Mouse (Mus musculus) liver (tissue): ENCODE measurements around the gene Sf3b2.

Experiments
- DNase-seq: peaks from one replicate; pipeline ENCODE4 v3.0.0-alpha.2; 2020; ENCODE audit warnings: mixed read lengths

Sf3b2 gene

DNA sequence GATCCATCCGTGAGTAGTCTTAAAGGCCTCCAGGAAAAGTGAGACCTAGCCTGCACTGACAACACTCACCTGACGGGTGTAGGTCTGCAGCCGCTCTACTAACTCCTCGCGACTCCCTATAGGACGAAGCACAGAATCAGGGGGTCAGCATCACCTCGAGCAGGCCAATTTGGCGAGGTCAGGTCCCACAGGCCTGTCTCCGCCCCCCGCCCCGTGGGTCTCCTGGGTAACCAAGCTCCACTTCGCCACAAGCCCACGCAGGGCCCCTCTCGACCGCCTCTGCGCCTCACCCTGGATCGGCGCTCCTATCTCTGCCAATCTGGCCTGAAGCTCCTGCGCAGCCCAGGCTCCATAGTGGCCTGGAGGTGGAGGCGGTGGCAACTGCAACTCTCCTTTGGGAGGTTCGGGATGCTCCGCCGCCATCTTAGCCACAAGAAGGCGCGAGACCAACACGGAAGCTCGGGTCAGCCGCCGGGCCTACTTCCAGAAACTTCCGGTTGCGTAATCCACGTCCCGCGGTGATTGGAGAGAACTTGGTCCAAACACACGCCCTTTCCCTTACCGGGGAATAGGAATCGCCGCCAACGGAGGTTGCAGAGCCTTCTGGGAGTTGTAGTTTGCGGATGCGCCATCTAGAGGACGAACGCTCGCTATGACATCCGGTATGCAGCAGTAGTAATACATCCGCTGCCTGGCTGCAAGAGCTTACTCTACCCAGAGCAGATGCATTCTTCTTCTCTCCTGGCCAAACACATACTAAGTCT, at the start of gene Sf3b2:
Gene Sf3b2 (minus strand): TSS at position 484 of the 764 bp plus-strand sequence.
- DNase-seq = peak; percentile 98

DNA sequence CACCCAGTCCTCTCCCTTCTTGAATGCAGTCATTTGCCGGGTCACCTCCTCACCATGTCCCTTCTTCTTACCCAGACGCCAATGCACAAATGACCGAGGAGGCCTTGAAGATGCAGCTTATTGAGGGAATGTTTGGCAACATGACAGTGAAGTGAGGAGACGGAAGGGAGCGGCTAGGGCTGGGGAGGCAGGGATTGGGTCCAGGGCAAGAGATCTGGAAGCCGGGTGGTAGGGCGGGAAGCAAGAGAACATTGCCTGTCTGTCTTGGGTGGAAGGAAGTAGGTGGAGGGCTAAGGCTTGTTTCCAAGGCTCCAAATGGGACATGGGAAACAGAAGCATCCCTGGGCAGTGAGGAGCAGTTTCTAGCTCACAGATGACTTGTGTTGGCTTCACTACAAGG, 46.1 kb upstream of the Sf3b2 start:
- DNase-seq = no peak

- peak; percentile 77 for DNase-seq
Measured at GRCm38 (mm10) chr19:5337975-5338374, 42.7 kb upstream of the Sf3b2 start.

GRCm38 (mm10) chr19:5335441-5335840, 40.2 kb upstream of the Sf3b2 start, which contains the start of gene Catsper1:
Gene Catsper1, plus strand, starts transcription at chr19:5335741.
- DNase-seq = no peak

DNA sequence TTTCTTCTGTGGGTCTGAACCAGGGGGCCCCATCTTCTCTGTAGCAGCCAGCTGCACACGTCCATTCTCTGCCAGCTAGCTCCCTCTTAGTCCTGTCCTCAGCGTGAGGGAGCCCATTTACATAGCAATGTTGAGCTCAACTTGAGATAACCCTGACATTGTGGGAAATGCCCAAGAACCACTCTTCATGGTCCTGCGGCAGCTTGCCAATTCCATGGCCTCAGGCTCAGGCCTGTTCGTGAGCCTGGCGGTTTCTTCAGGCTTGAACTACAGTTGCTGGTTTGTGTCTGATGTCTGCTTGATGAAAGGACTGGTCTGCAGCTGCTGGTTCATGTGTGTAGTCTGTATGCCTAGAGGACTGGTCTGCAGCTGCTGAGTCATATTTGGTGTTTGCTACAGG, 39.5 kb upstream of the Sf3b2 start:
- DNase-seq = no peak

DNA sequence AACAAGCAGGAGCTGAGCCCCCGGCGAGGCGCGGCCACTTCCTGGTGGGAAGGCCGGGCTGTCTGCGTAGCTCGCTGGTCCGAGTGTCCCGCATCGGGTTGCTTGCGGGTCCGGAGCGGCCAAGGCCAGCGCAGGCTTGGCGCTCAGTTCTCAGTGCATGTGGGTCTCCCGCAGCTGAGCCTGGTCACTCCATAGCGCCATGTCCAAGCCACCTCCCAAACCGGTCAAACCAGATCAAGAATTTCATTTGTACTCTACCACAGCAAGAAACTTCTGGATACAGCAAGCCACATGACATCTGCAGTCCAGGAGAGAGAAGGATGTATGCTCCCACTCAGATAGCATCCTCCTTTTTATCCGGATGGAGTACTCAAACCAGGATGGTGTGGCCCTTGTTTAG, 32.7 kb upstream of the Sf3b2 start:
- DNase-seq = no peak

DNA sequence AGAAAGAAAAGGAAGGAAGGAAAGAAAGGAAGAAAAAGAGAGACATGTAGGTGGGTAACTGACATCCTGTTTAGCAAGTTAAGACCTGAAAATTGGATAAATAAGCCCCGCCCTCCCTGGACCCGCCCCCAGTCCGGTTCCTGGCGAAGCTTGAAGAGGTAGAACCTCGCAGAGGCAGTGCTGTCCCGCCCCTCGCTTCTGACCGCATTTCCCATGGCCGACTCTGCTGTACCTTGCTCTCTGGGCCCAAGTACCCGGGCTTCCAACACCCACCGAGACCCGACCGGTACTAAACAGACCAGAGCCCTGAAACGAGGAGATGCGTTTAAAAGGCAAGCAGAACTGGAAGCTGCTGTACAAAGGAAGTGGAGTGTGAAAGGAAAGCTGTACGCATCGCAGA, 28.5 kb upstream of the Sf3b2 start:
- no peak for DNase-seq

DNA sequence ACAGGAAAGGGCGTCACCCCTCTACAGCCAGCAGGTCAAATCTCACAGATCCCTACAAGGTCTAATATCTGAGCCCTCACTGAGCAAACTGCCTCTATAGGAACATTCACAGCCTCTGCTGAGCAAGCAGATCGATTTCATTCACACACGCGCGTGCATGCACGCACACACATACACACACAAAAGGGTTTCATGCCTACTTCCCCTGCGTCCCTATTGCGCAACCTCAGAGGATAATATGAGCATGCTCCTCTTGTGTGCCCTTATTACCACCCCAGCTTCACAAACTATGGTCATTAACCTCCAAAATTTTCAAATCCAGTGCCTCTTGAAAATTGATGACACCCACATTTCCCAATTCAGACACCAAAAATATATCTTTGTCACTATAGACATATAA, 17.9 kb upstream of the Sf3b2 start:
- no peak for DNase-seq

DNA sequence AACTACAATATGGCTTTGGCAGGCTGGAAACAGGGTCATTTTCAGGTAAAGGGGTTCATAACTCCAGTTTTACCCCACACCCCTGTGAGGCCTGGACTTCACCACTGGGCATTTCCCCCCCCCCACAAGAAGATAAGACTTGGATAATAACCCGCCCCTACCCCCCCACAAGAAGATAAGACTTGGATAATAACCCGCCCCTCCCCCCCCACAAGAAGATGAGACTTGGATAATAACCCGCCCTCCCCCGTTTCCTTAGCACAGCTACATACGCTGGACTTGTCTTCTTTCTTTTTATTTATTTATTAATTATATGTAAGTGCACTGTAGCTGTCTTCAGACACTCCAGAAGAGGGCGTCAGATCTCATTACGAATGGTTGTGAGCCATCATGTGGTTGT, 13.8 kb upstream of the Sf3b2 start:
- DNase-seq = no peak

- DNase-seq = peak; percentile 24
Measured at GRCm38 (mm10) chr19:5306968-5307734, 11.9 kb upstream of the Sf3b2 start.

GRCm38 (mm10) chr19:5306279-5306678, 11.0 kb upstream of the Sf3b2 start:
- DNase-seq = no peak

DNA sequence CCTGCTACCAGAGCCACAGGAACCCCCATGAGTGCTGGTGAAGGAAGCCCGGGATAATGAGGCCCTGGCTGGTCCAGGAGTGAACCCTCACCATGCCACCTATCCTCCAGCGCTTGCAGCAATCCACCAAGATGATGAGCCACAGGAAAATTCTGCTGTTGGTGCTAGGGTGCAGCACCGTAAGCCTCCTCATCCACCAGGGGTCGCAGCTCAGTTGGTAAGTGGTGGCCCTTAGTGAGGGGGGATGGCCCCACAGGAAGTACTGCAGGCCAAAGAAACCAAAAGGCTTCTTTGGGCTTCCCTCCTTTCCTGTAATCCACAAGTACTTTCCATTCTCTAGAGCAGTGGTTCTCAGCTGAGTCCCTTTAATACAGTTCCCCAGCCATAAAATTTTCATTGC, 7.2 kb upstream of the Sf3b2 start:
- DNase-seq = peak; percentile 59

- DNase-seq = no peak
Measured at GRCm38 (mm10) chr19:5300588-5300987, 5.3 kb upstream of the Sf3b2 start.

GRCm38 (mm10) chr19:5297903-5298800, 2.9 kb upstream of the Sf3b2 start, which contains the start of gene Gal3st3:
Gene Gal3st3, plus strand, starts transcription at chr19:5298331.
- no peak for DNase-seq

DNA sequence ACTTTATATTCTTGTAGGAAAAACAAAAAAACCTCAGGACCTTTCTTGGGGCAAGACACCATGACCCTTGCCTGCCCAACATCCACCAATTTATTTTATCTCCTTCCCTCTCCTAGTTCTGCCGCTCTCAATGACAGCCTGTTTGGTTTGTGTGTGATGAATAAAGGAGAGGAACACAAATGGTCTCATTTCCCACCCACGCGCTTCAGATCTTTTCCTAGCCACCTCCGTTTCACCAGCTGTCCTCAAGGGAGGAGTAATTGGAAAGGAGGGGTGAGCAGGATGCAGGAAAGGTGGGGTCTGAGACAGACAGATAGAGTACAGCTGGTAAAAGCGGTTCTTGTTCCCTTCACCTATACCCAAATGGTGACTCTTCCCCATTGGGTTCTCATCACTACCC, 1.4 kb upstream of the Sf3b2 start:
- DNase-seq = no peak

DNA sequence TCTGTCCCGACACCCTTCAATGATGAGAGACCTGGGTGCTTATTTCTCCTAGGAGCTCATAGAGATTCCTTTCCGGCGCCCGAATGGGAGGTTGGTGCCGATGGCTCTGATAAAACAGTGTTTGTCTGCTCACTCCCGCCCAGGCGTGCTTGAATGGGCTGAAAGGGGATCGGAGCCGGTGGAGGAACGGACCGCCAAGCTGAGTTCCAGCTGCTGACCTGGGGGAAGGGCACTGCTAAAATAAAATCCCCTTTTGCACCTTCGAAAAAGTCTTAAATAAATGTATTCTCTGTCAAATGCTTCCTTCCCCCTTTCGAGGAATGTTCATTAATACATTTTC, 451 bp upstream of the Sf3b2 start:
- DNase-seq = no peak

DNA sequence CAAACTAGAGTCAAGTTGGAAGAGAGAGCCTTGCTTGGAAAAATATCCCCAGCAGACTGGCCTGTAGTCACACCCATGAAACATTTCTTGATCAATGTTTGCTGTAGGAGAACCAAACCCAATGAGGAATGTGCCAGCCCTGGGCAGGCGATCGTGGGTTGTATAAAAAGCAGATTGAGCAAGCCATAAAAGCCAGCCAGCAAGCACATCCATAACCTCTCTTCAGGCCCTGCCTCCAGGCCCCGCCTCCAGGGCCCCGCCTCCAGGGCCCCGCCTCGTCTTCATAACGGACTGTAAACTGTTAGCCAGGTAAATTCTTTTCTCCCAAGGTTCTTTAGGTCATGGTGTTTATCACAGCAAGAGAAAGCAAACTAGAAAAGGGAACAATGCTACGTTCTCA, 16.9 kb downstream of the Sf3b2 start:
- peak; percentile 42 for DNase-seq

GRCm38 (mm10) chr19:5277140-5277539, 18.1 kb downstream of the Sf3b2 start:
- no peak for DNase-seq

DNA sequence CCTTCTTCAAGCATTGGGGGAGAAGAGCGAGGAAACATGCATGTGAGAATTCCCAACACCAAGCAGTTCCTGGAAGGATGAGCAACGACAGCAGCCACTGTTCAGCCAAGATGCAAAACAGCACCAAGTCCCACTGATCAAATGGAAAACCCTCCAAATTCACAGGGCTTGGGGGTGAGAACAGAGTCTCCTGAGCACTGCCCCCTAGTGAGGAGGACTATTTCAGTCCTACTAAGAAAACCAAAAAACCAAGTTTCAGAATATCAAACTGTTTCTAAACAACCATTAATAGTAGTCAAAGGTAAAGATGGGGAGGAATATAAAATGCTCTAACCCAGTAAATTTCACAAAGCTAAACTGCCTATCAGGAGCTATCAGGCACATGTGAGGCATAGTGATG, 18.7 kb downstream of the Sf3b2 start:
- no peak for DNase-seq

DNA sequence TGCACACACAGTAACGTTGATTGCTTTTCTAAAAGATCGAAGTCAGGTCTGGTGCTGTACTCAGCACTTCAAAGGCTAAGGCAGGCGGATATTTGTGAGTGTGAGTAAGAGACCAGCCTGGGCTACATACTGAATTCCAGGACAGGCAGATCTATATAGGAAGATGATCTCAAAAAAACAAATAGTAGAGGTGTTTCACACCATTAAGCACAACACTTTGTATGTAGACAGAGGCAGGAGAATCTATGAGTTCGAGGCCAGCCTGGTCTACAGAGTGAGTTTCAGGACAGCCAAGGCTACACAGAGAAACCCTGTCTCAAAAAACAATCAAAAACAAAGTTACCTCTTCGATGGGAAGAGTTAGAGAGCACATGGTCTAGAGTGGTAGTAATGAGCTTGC, 19.5 kb downstream of the Sf3b2 start:
- no peak for DNase-seq

DNA sequence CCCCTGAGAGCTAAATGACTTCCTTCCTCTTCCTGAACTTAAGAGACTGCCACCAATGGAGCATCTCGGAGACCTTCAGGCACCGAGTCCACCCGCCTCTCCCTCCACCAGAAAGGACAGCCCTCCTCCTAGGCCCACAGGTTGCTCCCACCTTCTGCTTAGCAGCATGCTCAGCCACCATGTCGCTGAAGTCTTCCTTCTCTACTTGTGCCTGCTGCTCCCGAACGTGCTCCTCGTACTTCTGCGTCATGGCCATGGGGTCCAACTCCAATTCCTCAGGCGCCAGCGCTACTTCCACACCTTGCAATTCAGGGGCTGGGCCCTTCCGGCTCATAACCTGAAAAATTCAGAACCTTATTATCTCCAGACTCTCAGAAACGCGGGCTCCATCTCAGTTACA, 20.6 kb downstream of the Sf3b2 start:
- no peak for DNase-seq

DNA sequence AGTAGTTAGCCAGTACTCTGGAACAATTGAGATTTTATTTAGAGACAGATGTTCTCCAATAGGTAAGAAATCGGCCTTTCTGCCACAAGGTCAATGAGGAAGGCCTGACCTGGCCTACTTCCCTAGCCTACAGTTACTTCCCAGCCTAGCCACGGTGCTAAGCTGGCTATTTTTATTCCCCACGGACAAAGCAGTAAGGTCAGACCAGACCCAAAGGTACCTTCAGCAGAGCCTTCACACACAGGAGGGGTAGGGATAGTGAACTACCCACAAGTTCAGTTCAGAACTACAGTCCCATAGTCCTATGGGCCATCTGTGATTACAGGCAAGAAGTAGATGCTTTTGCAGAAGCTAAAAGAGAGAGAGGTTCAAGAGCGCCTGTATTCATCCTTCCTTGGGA, 21.3 kb downstream of the Sf3b2 start:
- no peak for DNase-seq
